Mouse (Mus musculus): ENCODE data around the gene Tex2. TPM values are rescaled to one million over a fixed set of nuclear protein-coding genes. Genes with fewer than 3 reads are reported as not detected.
"Not testable (repeated sequence)": the region's sequence is repeated elsewhere in the genome, so short reads cannot be mapped to it uniquely, and the experiment has no call there.

The Tex2 gene
- polyA plus RNA-seq, 1 experiment from 2014 or later = 40.1 TPM

GRCm38 (mm10) chr11:106490600-106490999 is 122.6 kb downstream of the Tex2 start:
- H3K4me1 ChIP-seq (replicated peaks; ENCODE audit: control insufficient read depth, insufficient read depth, low read length); H3K9ac ChIP-seq; H3K9me3 ChIP-seq (ENCODE audit: control insufficient read depth, low read length); H3K4me3 ChIP-seq (replicated peaks; ENCODE audit: low read length); ATAC-seq (ENCODE audit: low FRiP score); H3K36me3 ChIP-seq (replicated peaks; ENCODE audit: control insufficient read depth, insufficient read depth); H3K27ac ChIP-seq; DNase-seq (ENCODE audit: low spot score); H3K4me2 ChIP-seq (replicated peaks); H3K27me3 ChIP-seq (ENCODE audit: control insufficient read depth, insufficient read depth, low read length): not testable (repeated sequence)
- WGBS = 91% methylated on average over 6 of the region's 6 CpGs

GRCm38 (mm10) chr11:106490057-106490456 is 123.2 kb downstream of the Tex2 start:
- no peak overlapping the region for H3K9ac ChIP-seq
- WGBS = 71% methylated on average over 10 of the region's 10 CpGs

GRCm38 (mm10) chr11:106489036-106489693 is 124.1 kb downstream of the Tex2 start:
- Histone ChIP-seq H3K4me2 (replicated peaks) (no peak overlapping the region), H3K9me3 (ENCODE audit: control insufficient read depth, low read length) (no peaks in the 10 kb centered on the region), H3K27me3 (ENCODE audit: control insufficient read depth, insufficient read depth, low read length) (no peaks in the 10 kb centered on the region), H3K4me3 (replicated peaks; ENCODE audit: low read length) (no peak overlapping the region), H3K9ac (no peak overlapping the region), H3K4me1 (replicated peaks; ENCODE audit: control insufficient read depth, insufficient read depth, low read length) (peaks cover 8% of the 10 kb centered on the region), H3K36me3 (replicated peaks; ENCODE audit: control insufficient read depth, insufficient read depth) (no peaks in the 10 kb centered on the region), H3K27ac (no peak overlapping the region)
- WGBS = 55% methylated on average over 7 of the region's 7 CpGs
- DNase-seq (ENCODE audit: low spot score) = no peak
- ATAC-seq (ENCODE audit: low FRiP score) = no peak

More at GRCm38 (mm10) chr11:106490057-106490456, 123.2 kb downstream of the Tex2 start:
- ATAC-seq (ENCODE audit: low FRiP score) (no peak), DNase-seq (ENCODE audit: low spot score) (no peak)
- no peak overlapping the region for H3K4me2 ChIP-seq (replicated peaks)
- H3K27me3 ChIP-seq (ENCODE audit: control insufficient read depth, insufficient read depth, low read length) = no peaks in the 10 kb centered on the region
- no peaks in the 10 kb centered on the region for H3K36me3 ChIP-seq (replicated peaks; ENCODE audit: control insufficient read depth, insufficient read depth)
- no peaks in the 10 kb centered on the region for H3K9me3 ChIP-seq (ENCODE audit: control insufficient read depth, low read length)
- H3K27ac ChIP-seq = no peak overlapping the region
- H3K4me3 ChIP-seq (replicated peaks; ENCODE audit: low read length) = no peak overlapping the region
- H3K4me1 ChIP-seq (replicated peaks; ENCODE audit: control insufficient read depth, insufficient read depth, low read length) = peaks cover 8% of the 10 kb centered on the region

GRCm38 (mm10) chr11:106488126-106488561 is 125.1 kb downstream of the Tex2 start:
- 12% methylated on average over 17 of the region's 17 CpGs for WGBS
- H3K36me3 ChIP-seq (replicated peaks; ENCODE audit: control insufficient read depth, insufficient read depth) = no peaks in the 10 kb centered on the region
- no peak for DNase-seq (ENCODE audit: low spot score)
- no peaks in the 10 kb centered on the region for H3K9me3 ChIP-seq (ENCODE audit: control insufficient read depth, low read length)
- H3K4me2 ChIP-seq (replicated peaks) = peak overlapping the region; percentile 67
- H3K9ac ChIP-seq = no peak overlapping the region
- H3K4me1 ChIP-seq (replicated peaks; ENCODE audit: control insufficient read depth, insufficient read depth, low read length) = peaks cover 8% of the 10 kb centered on the region
- peak overlapping the region; percentile 97 for H3K4me3 ChIP-seq (replicated peaks; ENCODE audit: low read length)
- ATAC-seq (ENCODE audit: low FRiP score) = peak; percentile 41; the same call in 1 of the 2 replicates
- no peaks in the 10 kb centered on the region for H3K27me3 ChIP-seq (ENCODE audit: control insufficient read depth, insufficient read depth, low read length)
- no peak overlapping the region for H3K27ac ChIP-seq

- DNase-seq (ENCODE audit: low spot score) (peak; percentile 86), ATAC-seq (ENCODE audit: low FRiP score) (peak; percentile 97)
- Histone ChIP-seq H3K4me2 (replicated peaks) (peak within 1 kb of the TSS; percentile 67), H3K9ac (peak within 1 kb of the TSS; percentile 83), H3K27ac (peak within 1 kb of the TSS; percentile 78), H3K9me3 (ENCODE audit: control insufficient read depth, low read length) (no peaks in the 10 kb centered on the region), H3K4me1 (replicated peaks; ENCODE audit: control insufficient read depth, insufficient read depth, low read length) (peaks cover 8% of the 10 kb centered on the region), H3K36me3 (replicated peaks; ENCODE audit: control insufficient read depth, insufficient read depth) (no peaks in the 10 kb centered on the region), H3K27me3 (ENCODE audit: control insufficient read depth, insufficient read depth, low read length) (no peaks in the 10 kb centered on the region), H3K4me3 (replicated peaks; ENCODE audit: low read length) (peak within 1 kb of the TSS; percentile 97)
- 0% methylated on average over 28 of the region's 28 CpGs for WGBS
Observed at GRCm38 (mm10) chr11:106487733-106488115, 125.5 kb downstream of the Tex2 start, which contains the start of gene Ern1. TSS of gene Ern1 (minus strand) at chr11:106487852.

DNA sequence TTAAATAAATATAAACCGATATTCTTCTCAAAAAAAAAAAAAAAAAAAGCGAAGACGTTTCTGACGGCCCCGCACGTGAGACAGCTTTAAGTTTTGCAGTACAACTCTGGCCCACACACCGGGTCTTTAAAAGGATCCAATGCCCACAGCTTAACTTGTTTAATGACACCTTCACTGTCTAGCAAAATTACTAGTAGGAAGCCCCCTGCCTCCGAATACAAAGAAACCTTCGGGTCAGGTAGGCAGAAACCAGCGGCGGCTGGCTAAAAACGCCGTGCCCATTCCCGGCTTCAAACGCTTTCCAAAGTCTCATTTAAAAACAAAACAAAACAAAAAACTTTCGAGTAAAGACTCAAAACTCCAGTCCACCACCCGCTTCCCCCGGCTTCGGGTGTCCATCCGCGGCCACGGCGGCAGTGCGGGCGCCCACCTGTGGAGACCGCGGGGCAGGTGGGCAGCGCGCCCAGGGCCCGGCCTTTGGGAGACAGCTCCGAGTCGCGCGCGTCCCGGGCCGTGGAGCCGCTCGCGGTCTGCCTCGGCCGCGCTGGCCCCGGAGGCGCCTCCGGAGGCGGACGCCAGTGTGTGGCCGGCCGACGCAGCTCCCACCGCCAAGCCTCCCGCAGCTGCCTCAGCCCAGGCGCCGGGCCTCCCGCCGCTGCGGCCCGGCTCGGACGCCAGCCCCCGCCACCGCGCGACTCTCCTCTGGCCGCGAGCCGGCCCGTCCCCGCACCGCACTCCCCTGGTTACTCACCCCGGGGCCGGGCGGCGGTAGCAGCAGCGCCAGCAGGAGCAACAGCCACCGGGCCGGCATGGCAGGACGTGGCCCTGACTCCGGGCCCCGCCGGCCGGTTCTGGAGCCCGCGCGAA is 126.1 kb downstream of the Tex2 start:
- under 1% methylated on average over 84 of the region's 86 CpGs for WGBS
- H3K9me3 ChIP-seq (ENCODE audit: control insufficient read depth, low read length) = no peaks in the 10 kb centered on the region
- peaks cover 8% of the 10 kb centered on the region for H3K4me1 ChIP-seq (replicated peaks; ENCODE audit: control insufficient read depth, insufficient read depth, low read length)
- peak overlapping the region; percentile 83 for H3K9ac ChIP-seq
- peak overlapping the region; percentile 78 for H3K27ac ChIP-seq
- H3K4me3 ChIP-seq (replicated peaks; ENCODE audit: low read length) = peak overlapping the region; percentile 97
- peak overlapping the region; percentile 67 for H3K4me2 ChIP-seq (replicated peaks)
- H3K27me3 ChIP-seq (ENCODE audit: control insufficient read depth, insufficient read depth, low read length) = no peaks in the 10 kb centered on the region
- DNase-seq (ENCODE audit: low spot score) (no peak), ATAC-seq (ENCODE audit: low FRiP score) (peak; percentile 88)
- no peaks in the 10 kb centered on the region for H3K36me3 ChIP-seq (replicated peaks; ENCODE audit: control insufficient read depth, insufficient read depth)

- WGBS = 58% methylated on average over 16 of the region's 16 CpGs
- H3K27me3 ChIP-seq (ENCODE audit: control insufficient read depth, insufficient read depth, low read length) = no peaks in the 10 kb centered on the region
- H3K4me1 ChIP-seq (replicated peaks; ENCODE audit: control insufficient read depth, insufficient read depth, low read length) = peaks cover 8% of the 10 kb centered on the region
- H3K4me3 ChIP-seq (replicated peaks; ENCODE audit: low read length) = peak overlapping the region; percentile 97
- no peaks in the 10 kb centered on the region for H3K36me3 ChIP-seq (replicated peaks; ENCODE audit: control insufficient read depth, insufficient read depth)
- DNase-seq (ENCODE audit: low spot score) (no peak), ATAC-seq (ENCODE audit: low FRiP score) (no peak)
- H3K9ac ChIP-seq = peak overlapping the region; percentile 83
- H3K4me2 ChIP-seq (replicated peaks) = peak overlapping the region; percentile 67
- H3K27ac ChIP-seq = no peak overlapping the region
- no peaks in the 10 kb centered on the region for H3K9me3 ChIP-seq (ENCODE audit: control insufficient read depth, low read length)
Observed at GRCm38 (mm10) chr11:106486042-106486865, 127.0 kb downstream of the Tex2 start.

- no peak for ATAC-seq (ENCODE audit: low FRiP score)
Observed at GRCm38 (mm10) chr11:106485611-106486010, 127.6 kb downstream of the Tex2 start.

GRCm38 (mm10) chr11:106484875-106485274 is 128.3 kb downstream of the Tex2 start:
- no peak overlapping the region for H3K4me3 ChIP-seq (replicated peaks; ENCODE audit: low read length)
- H3K9me3 ChIP-seq (ENCODE audit: control insufficient read depth, low read length) = no peaks in the 10 kb centered on the region
- H3K36me3 ChIP-seq (replicated peaks; ENCODE audit: control insufficient read depth, insufficient read depth) = no peaks in the 10 kb centered on the region
- no peaks in the 10 kb centered on the region for H3K27me3 ChIP-seq (ENCODE audit: control insufficient read depth, insufficient read depth, low read length)
- no peak overlapping the region for H3K27ac ChIP-seq
- no peak overlapping the region for H3K9ac ChIP-seq
- WGBS = 94% methylated on average over 4 of the region's 4 CpGs
- DNase-seq (ENCODE audit: low spot score) (no peak), ATAC-seq (ENCODE audit: low FRiP score) (no peak)
- H3K4me2 ChIP-seq (replicated peaks) = no peak overlapping the region
- H3K4me1 ChIP-seq (replicated peaks; ENCODE audit: control insufficient read depth, insufficient read depth, low read length) = peaks cover 8% of the 10 kb centered on the region

More at GRCm38 (mm10) chr11:106485611-106486010, 127.6 kb downstream of the Tex2 start:
- Histone ChIP-seq H3K27ac (no peak overlapping the region), H3K9ac (no peak overlapping the region), H3K9me3 (ENCODE audit: control insufficient read depth, low read length) (no peaks in the 10 kb centered on the region), H3K4me1 (replicated peaks; ENCODE audit: control insufficient read depth, insufficient read depth, low read length) (peaks cover 8% of the 10 kb centered on the region), H3K36me3 (replicated peaks; ENCODE audit: control insufficient read depth, insufficient read depth) (no peaks in the 10 kb centered on the region), H3K4me2 (replicated peaks) (no peak overlapping the region), H3K27me3 (ENCODE audit: control insufficient read depth, insufficient read depth, low read length) (no peaks in the 10 kb centered on the region), H3K4me3 (replicated peaks; ENCODE audit: low read length) (no peak overlapping the region)
- no peak for DNase-seq (ENCODE audit: low spot score)
- 87% methylated on average over 4 of the region's 4 CpGs for WGBS

Data from hindbrain, embryonic 14.5 days (tissue).